Mouse (Mus musculus) urinary bladder, adult 2 months (tissue): Measurements from ENCODE around the gene Cldn4. TPM values are rescaled to one million over a fixed set of nuclear protein-coding genes. Genes with fewer than 3 reads are reported as not detected.
"Not testable (repeated sequence)": the region's sequence is repeated elsewhere in the genome, so short reads cannot be mapped to it uniquely, and the experiment has no call there.

ENCODE experiments used
- DNase-seq: peaks from one replicate; pipeline ENCODE4 v3.0.0; 2022; ENCODE audit warnings: low spot score
- polyA plus RNA-seq: library from polyadenylated mRNA; depleted of rRNA; stranded (reverse); fragments of >200 nt; gene quantifications from 2 replicates; pipeline ENCODE4 v1.2.3, GENCODE M21; 2012

Gene Cldn4
- polyA plus RNA-seq, 1 experiment, result 393 TPM

- not testable (repeated sequence) for DNase-seq
Measured at GRCm38 (mm10) chr5:134964655-134965054, 17.9 kb upstream of the Cldn4 start.

GRCm38 (mm10) chr5:134963546-134963945 lies 16.8 kb upstream of the Cldn4 start:
- DNase-seq, result no peak

- no peak for DNase-seq
Measured at GRCm38 (mm10) chr5:134961519-134961918, 14.8 kb upstream of the Cldn4 start.

- DNase-seq, result no peak
Measured at GRCm38 (mm10) chr5:134960430-134960829, 13.7 kb upstream of the Cldn4 start.

- DNase-seq, result no peak
Measured at GRCm38 (mm10) chr5:134959114-134959513, 12.4 kb upstream of the Cldn4 start.

- no peak for DNase-seq
Measured at GRCm38 (mm10) chr5:134955491-134955890, 8.8 kb upstream of the Cldn4 start.

- peak; percentile 39 for DNase-seq
Measured at GRCm38 (mm10) chr5:134951053-134951884, 4.5 kb upstream of the Cldn4 start.

GRCm38 (mm10) chr5:134948085-134948439 lies 1.3 kb upstream of the Cldn4 start:
- no peak for DNase-seq

- no peak for DNase-seq
Measured at GRCm38 (mm10) chr5:134947420-134948084, 818 bp upstream of the Cldn4 start.

GRCm38 (mm10) chr5:134946063-134946856 lies 474 bp downstream of the Cldn4 start:
- DNase-seq, result peak; percentile 36

GRCm38 (mm10) chr5:134945266-134945959 lies 1.3 kb downstream of the Cldn4 start:
- DNase-seq, result no peak

- DNase-seq, result no peak
Measured at GRCm38 (mm10) chr5:134944179-134944578, 2.6 kb downstream of the Cldn4 start.

GRCm38 (mm10) chr5:134942740-134943139 lies 4.0 kb downstream of the Cldn4 start:
- DNase-seq, result no peak

- DNase-seq, result no peak
Measured at GRCm38 (mm10) chr5:134941472-134942209, 5.1 kb downstream of the Cldn4 start.

- DNase-seq, result not testable (repeated sequence)
Measured at GRCm38 (mm10) chr5:134939554-134939953, 7.2 kb downstream of the Cldn4 start.

- DNase-seq, result no peak
Measured at GRCm38 (mm10) chr5:134939069-134939468, 7.7 kb downstream of the Cldn4 start.

GRCm38 (mm10) chr5:134936626-134937185 lies 10.0 kb downstream of the Cldn4 start:
- DNase-seq, result no peak

- no peak for DNase-seq
Measured at GRCm38 (mm10) chr5:134936051-134936450, 10.7 kb downstream of the Cldn4 start.

- no peak for DNase-seq
Measured at GRCm38 (mm10) chr5:134934666-134935065, 12.1 kb downstream of the Cldn4 start.

- not testable (repeated sequence) for DNase-seq
Measured at GRCm38 (mm10) chr5:134933686-134934085, 13.0 kb downstream of the Cldn4 start.

GRCm38 (mm10) chr5:134933281-134933680 lies 13.5 kb downstream of the Cldn4 start:
- DNase-seq, result no peak
